Mouse (Mus musculus) lung, postnatal 0 days (tissue): ENCODE measurements around the gene Zfp57. TPM values are rescaled to one million over a fixed set of nuclear protein-coding genes. Genes with fewer than 3 reads are reported as not detected.
"Not testable (repeated sequence)": the region's sequence is repeated elsewhere in the genome, so short reads cannot be mapped to it uniquely, and the experiment has no call there.

Source experiments
- ATAC-seq: fragments of 200-750 bp; cut with Nextera tagmentation; 2 replicates; pipeline ENCODE4 v1.8.0; 2017; ENCODE audit warnings: moderate library complexity
- DNase-seq: peaks from one replicate; pipeline ENCODE4 v3.0.0-alpha.2; 2016; ENCODE audit warnings: low spot score
- H3K27ac ChIP-seq: fragments of 300-500 bp; sonication (generic); 2 replicates; pipeline ENCODE4 v1.5.1; 2014; ENCODE audit warnings: antibody characterized with exemption, mild to moderate bottlenecking, low read length, mixed read lengths
- H3K27me3 ChIP-seq: fragments of 300-500 bp; sonication (generic); replicated peaks from 2 replicates; pipeline ENCODE4 v1.6.1; 2014; ENCODE audit warnings: low read length, mixed read lengths; ENCODE audit not compliant: insufficient read depth
- H3K36me3 ChIP-seq: fragments of 300-500 bp; sonication (generic); 2 replicates; pipeline ENCODE4 v1.6.1; 2014; ENCODE audit warnings: low read length, mixed read lengths; ENCODE audit not compliant: insufficient read depth
- H3K4me1 ChIP-seq: fragments of 300-500 bp; sonication (generic); 2 replicates; pipeline ENCODE4 v1.6.1; 2014; ENCODE audit warnings: antibody characterized with exemption, low read depth, low read length, mixed read lengths; ENCODE audit not compliant: insufficient read depth
- H3K4me2 ChIP-seq: fragments of 300-500 bp; sonication (generic); replicated peaks from 2 replicates; pipeline ENCODE4 v1.6.1; 2014; ENCODE audit warnings: low read depth, mild to moderate bottlenecking, low read length, moderate library complexity, mixed read lengths
- H3K4me3 ChIP-seq: fragments of 300-500 bp; sonication (generic); 2 replicates; pipeline ENCODE4 v1.5.1; 2014; ENCODE audit warnings: low read depth, low read length
- H3K9ac ChIP-seq: fragments of 300-500 bp; sonication (generic); replicated peaks from 2 replicates; pipeline ENCODE4 v1.6.1; 2014; ENCODE audit warnings: low read depth, mild to moderate bottlenecking
- H3K9me3 ChIP-seq: fragments of 300-500 bp; sonication (generic); 2 replicates; pipeline ENCODE4 v1.6.1; 2016; ENCODE audit warnings: low read length, mixed read lengths
- CTCF ChIP-seq: IDR thresholded peaks from 2 replicates; pipeline ENCODE4 v1.5.1; 2016; ENCODE audit warnings: antibody characterized with exemption, mild to moderate bottlenecking
- EP300 ChIP-seq: IDR thresholded peaks from 2 replicates; pipeline ENCODE4 v1.6.1; 2016; ENCODE audit warnings: antibody characterized with exemption, mild to moderate bottlenecking, control low read depth
- WGBS: fragments of 180-500 bp; shearing (Covaris S2); extraction: QIAGEN DNeasy Blood & Tissue Kit; methylation state at CpG from one replicate; pipeline ENCODE4 v1.1.7; 2014; 5-methylcytosine and 5-hydroxymethylcytosine counted together
- polyA plus RNA-seq: library from polyadenylated mRNA; unstranded; fragments of >200 nt; fragmentation: Nextera tagmentation; extraction: Ambion mirVana; gene quantifications from 2 replicates; pipeline ENCODE4 v1.2.1, GENCODE M21; 2015

Gene Zfp57
- polyA plus RNA-seq, 1 experiment from 2014 or later, result 35.6 TPM

GRCm38 (mm10) chr17:36981845-36982244, 19.1 kb upstream of the Zfp57 start:
- ATAC-seq (no peak), DNase-seq (no peak)
- H3K4me1 ChIP-seq, result no peaks in the 10 kb centered on the region
- TF ChIP-seq CTCF (no peak), EP300 (no peak)
- H3K4me2 ChIP-seq, result peak overlapping the region; percentile 46; the same call in 1 of the 2 replicates
- 14% methylated on average over 4 of the region's 4 CpGs for WGBS
- H3K27ac ChIP-seq, result no peak overlapping the region
- no peaks in the 10 kb centered on the region for H3K27me3 ChIP-seq
- H3K9me3 ChIP-seq, result no peaks in the 10 kb centered on the region
- no peak overlapping the region for H3K9ac ChIP-seq
- H3K4me3 ChIP-seq, result no peak overlapping the region
- H3K36me3 ChIP-seq, result no peaks in the 10 kb centered on the region

GRCm38 (mm10) chr17:36982253-36983155, 18.5 kb upstream of the Zfp57 start:
- no peak overlapping the region for H3K4me3 ChIP-seq
- peak; percentile 68 for DNase-seq
- ATAC-seq, result peak; percentile 90
- H3K36me3 ChIP-seq, result no peaks in the 10 kb centered on the region
- H3K9ac ChIP-seq, result no peak overlapping the region
- H3K4me2 ChIP-seq, result no peak overlapping the region
- TF ChIP-seq CTCF (no peak), EP300 (peak; percentile 69)
- no peaks in the 10 kb centered on the region for H3K4me1 ChIP-seq
- H3K27ac ChIP-seq, result no peak overlapping the region
- no peaks in the 10 kb centered on the region for H3K9me3 ChIP-seq
- WGBS, result 25% methylated on average over 5 of the region's 5 CpGs
- H3K27me3 ChIP-seq, result no peaks in the 10 kb centered on the region

- Histone ChIP-seq H3K9ac (no peak overlapping the region), H3K9me3 (no peaks in the 10 kb centered on the region), H3K4me3 (no peak overlapping the region), H3K36me3 (no peaks in the 10 kb centered on the region), H3K27me3 (no peaks in the 10 kb centered on the region), H3K27ac (no peak overlapping the region), H3K4me1 (no peaks in the 10 kb centered on the region), H3K4me2 (peak overlapping the region; percentile 32)
- ATAC-seq (no peak), DNase-seq (no peak)
- TF ChIP-seq EP300 (no peak), CTCF (no peak)
- WGBS, result 6% methylated on average over 24 of the region's 24 CpGs
Observed at GRCm38 (mm10) chr17:36988475-36988874, 12.5 kb upstream of the Zfp57 start.

GRCm38 (mm10) chr17:36989437-36989836, 11.5 kb upstream of the Zfp57 start, which contains the start of gene H2-M5:
Gene H2-M5 (minus strand): TSS chr17:36989537.
- Histone ChIP-seq H3K4me2 (peak within 1 kb of the TSS; percentile 32), H3K9me3 (no peaks in the 10 kb centered on the region), H3K27me3 (no peaks in the 10 kb centered on the region), H3K4me1 (no peaks in the 10 kb centered on the region), H3K9ac (no peak within 1 kb of the TSS), H3K27ac (no peak within 1 kb of the TSS), H3K4me3 (no peak within 1 kb of the TSS), H3K36me3 (no peaks in the 10 kb centered on the region)
- DNase-seq, result no peak
- TF ChIP-seq CTCF, result no peak
- no peak for TF ChIP-seq EP300
- 34% methylated on average over 5 of the region's 5 CpGs for WGBS
- no peak for ATAC-seq

- H3K27me3 ChIP-seq, H3K9me3 ChIP-seq, H3K4me2 ChIP-seq, H3K9ac ChIP-seq, ATAC-seq, H3K4me1 ChIP-seq, H3K27ac ChIP-seq, H3K4me3 ChIP-seq, H3K36me3 ChIP-seq, DNase-seq: not testable (repeated sequence)
- 90% methylated on average over 5 of the region's 6 CpGs for WGBS
Observed at GRCm38 (mm10) chr17:36990630-36991029, 10.3 kb upstream of the Zfp57 start.

- H3K27ac ChIP-seq, result no peak overlapping the region
- no peaks in the 10 kb centered on the region for H3K9me3 ChIP-seq
- no peaks in the 10 kb centered on the region for H3K4me1 ChIP-seq
- no peak for DNase-seq
- H3K4me3 ChIP-seq, result no peak overlapping the region
- TF ChIP-seq EP300 (no peak), CTCF (no peak)
- H3K4me2 ChIP-seq, result no peak overlapping the region
- no peaks in the 10 kb centered on the region for H3K36me3 ChIP-seq
- 57% methylated on average over 3 of the region's 3 CpGs for WGBS
- no peak for ATAC-seq
- no peaks in the 10 kb centered on the region for H3K27me3 ChIP-seq
- H3K9ac ChIP-seq, result no peak overlapping the region
Observed at GRCm38 (mm10) chr17:36992336-36993104, 8.4 kb upstream of the Zfp57 start.
